Mouse (Mus musculus): ENCODE data around the gene Whrn.

Gene Whrn

GRCm38 (mm10) chr4:63408247-63408646 lies 87.5 kb downstream of the Whrn start:
- DNase-seq (ENCODE audit: low spot score in 2 of 2) = no peak

DNA sequence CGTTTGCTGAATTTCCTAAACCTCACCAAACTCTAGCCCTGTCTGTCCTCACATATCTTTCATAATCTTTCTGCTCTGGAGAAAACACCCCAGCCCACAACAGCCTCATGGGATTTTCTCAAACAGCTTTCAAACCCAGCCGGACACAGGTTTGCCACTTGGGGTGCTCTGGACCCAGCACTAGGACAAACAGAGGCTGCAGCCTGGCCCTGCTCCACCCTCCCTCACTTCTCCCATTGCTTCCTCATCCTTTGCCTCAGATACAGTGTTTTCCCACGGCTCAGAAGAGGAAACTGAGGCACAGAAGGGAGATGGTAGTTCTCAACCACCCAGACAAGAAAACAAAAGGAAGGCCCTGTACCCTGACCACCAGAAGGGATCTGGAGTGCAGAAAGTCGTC lies 90.1 kb downstream of the Whrn start:
- no peak for DNase-seq (ENCODE audit: low spot score in 2 of 2)

DNA sequence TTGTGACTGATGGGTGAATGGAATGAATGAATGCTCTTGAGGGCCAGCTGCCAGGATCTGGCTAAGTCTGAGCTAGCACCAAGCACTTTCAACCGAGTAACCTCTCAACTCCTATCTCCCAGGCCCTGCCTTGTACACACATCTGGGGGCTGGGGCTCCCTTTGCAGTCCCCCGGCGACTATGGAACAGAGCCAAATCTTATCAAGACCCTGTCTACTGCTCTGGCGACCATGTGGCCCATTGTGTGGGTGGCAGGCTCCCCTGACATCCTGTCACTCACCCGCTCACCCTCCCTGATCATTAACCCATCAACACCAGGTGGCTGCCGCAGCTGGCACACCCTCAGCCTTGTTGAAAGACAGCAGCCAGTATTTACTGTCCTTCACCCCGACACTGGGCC lies 90.7 kb downstream of the Whrn start:
- no peak for DNase-seq (ENCODE audit: low spot score in 2 of 2)

DNA sequence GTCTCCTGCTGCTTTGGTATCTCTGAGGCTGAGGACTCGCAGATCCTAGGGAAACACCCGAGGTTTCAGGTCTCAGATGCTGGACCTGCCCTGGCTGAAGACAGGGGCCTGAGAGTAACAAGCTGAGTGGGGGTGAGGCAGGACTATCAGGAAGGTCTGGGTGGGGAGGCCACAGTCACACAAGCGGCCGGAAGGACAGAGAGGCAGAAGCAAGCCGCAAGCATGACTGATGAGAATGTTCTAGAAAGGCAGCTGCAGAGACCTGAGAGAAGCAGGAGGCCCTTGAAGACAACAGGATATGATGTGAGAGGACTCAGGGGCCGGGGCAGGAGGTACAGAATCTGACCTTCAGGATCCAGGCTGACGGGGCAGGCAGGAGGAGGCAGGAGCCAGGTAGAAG lies 91.6 kb downstream of the Whrn start:
- DNase-seq (ENCODE audit: low spot score in 2 of 2) = no peak

- DNase-seq (ENCODE audit: low spot score in 2 of 2) = peak in 1 of 2 experiments; percentile 64
Measured at GRCm38 (mm10) chr4:63403040-63403959, 92.5 kb downstream of the Whrn start, which contains the start of gene Akna. Gene Akna, minus strand, starts transcription at chr4:63403354.

- no peak for DNase-seq (ENCODE audit: low spot score in 2 of 2)
Measured at GRCm38 (mm10) chr4:63402558-63402957, 93.2 kb downstream of the Whrn start.

DNA sequence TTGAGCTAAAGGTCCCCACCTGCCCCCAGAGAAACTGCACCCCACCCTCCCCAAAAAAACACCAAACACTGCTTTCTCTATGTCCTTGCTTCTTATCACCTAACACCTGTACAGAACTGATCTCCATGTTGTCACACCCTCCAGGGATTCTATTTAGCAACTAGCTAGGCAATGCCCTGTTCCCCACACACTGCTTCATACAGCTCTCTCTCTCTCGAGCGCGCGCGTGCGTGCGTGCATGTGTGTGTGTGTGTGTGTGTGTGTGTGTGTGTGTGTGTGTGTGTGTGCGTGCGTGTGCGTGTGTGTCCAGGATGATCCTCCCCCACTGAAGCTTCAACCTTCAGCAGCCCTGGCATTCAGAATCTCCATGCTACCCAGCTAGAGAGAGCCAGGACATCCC lies 93.7 kb downstream of the Whrn start:
- no peak for DNase-seq (ENCODE audit: low spot score in 2 of 2)

DNA sequence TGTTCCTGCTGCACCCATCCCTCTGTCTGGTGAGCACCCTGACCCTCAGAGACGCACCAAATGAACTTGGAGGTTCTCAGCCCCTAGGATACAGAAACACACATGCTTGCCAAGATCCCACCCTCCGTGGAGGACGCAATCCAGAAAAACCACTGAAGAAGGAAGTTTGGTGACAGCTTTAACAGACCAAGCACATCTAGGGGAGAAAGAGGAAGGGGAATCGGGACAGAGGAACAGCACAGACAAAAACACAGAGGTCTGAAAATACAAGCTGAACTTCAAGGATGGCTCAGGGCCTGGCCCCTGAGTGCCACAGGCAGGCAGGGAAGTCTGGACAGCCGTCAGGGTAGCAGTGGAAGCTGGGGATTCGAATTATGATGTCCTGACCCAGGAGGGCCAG lies 94.2 kb downstream of the Whrn start:
- DNase-seq (ENCODE audit: low spot score in 2 of 2) = no peak

GRCm38 (mm10) chr4:63400541-63401306 lies 95.1 kb downstream of the Whrn start:
- no peak for DNase-seq (ENCODE audit: low spot score in 2 of 2)

DNA sequence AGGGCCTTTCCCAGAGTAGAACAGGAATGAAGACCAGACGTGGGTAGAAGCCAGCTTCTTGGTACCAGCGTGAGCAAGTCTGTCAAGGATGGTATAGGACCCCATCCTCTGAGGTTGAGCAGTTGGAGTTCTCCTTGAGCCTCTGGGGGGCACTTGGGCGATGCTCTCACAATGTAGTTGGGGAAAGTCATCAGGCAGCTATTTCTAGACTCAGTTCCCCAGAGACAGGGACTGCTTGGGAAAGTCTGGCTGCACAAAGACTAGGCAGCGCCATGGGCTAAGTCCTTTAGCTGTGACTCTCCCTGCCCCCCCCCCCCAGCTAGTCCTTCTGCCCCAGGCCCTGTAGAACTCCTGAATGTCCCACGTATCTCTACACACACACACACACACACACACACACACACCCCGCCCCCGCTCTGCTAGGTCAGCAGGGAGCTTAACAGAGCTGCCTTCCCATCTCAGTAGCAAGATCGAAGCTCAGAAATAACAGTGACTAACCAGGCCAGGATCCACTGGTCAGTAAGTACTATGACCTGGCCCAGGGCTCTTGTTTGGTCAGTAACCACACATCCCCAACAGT lies 96.0 kb downstream of the Whrn start:
- DNase-seq (ENCODE audit: low spot score in 2 of 2) = no peak

GRCm38 (mm10) chr4:63398854-63399609 lies 96.8 kb downstream of the Whrn start:
- peak in 1 of 2 experiments; percentile 19 for DNase-seq (ENCODE audit: low spot score in 2 of 2)

GRCm38 (mm10) chr4:63397981-63398537 lies 97.7 kb downstream of the Whrn start:
- no peak for DNase-seq (ENCODE audit: low spot score in 2 of 2)

GRCm38 (mm10) chr4:63391322-63391721 lies 104.5 kb downstream of the Whrn start:
- DNase-seq (ENCODE audit: low spot score in 2 of 2) = no peak

DNA sequence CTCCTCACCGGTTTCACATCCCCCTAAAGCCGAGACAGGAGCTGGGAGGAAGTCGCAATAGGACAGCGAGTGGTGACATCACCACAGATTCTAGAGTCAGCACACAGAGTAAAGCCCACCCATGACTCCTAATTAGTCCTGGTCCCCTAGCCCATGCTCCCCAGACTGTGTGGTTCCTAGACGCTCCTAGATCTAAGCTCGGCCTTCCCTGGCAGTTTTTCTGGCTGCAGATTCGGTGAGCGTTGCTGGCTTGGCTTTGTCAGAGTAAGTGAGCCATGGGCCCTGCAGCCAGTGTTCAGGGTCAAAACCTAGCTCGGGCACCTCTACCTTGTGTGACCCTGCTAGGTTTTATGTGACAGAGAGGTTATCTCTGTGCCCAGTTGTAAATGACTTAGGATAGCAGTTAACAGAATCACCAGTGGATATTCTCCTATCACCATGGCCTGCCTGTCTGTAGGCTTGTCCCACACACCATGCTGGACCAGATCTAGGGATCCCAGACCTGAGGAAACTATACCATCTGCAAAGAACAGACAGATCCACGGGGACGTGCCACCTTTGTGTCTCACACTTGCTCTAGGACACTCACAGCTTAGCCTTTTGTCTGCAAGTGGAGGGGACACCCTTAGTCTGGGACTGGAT lies 105.8 kb downstream of the Whrn start:
- no peak for DNase-seq (ENCODE audit: low spot score in 2 of 2)

GRCm38 (mm10) chr4:63389121-63389886 lies 106.5 kb downstream of the Whrn start:
- no peak for DNase-seq (ENCODE audit: low spot score in 2 of 2)

- DNase-seq (ENCODE audit: low spot score in 2 of 2) = no peak
Measured at GRCm38 (mm10) chr4:63388029-63388428, 107.8 kb downstream of the Whrn start.

DNA sequence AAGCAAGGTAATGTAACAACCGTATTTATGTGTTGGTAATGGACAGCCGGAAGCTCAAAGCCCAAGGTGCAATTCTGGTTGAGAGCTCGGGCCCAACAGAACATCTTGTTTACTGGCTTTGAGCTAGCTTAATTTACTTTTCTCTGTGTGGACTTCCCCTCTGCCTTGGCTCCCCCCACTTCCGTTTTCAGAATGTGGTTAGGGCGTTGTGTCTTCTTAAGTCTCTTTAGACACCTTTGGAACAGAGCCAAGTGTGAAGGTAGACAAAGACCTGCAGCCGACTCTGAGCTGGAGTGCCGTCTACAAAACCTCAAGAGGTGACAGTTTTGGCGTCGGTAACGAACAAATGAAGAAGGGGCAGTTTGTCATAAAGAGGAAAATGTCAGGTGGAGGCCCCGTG lies 110.0 kb downstream of the Whrn start:
- DNase-seq (ENCODE audit: low spot score in 2 of 2) = no peak

DNA sequence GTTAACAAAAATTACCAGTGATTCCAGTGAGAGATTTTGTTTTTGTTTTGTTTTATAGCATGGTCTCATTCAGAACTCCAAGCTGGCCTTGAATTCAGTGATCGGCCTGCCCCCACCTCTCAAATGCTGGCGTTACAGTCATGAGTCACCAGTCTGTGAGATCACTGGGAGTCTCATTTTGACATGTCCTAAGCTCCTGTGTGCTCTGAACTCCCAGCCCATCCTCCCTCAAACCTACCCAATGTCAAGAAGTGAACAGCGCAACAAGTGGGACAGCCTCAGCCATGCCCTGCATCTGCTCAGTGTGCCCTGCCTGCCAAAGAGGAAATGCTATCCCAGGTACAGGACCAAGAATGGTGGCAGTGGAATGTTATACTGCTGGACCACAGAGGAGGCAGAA lies 110.5 kb downstream of the Whrn start:
- DNase-seq (ENCODE audit: low spot score in 2 of 2) = no peak

DNA sequence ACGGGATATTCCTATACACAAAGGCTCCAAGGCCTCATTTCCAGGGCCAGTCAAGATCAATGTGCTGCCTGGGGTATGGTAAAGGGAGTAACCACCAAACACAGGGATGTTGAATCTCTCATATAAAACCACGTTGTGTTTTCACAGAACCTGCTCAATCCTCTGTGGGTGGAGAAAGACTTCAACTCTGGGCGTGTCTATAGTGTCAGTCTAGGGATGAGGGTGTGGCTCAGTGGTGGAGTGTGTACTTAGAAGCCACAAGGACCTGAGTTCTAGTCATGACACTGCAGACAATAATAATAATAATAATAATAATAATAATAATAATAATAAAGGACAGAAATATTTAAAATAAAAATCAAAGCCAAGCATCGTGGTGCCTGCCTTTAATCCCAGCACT lies 111.5 kb downstream of the Whrn start:
- DNase-seq (ENCODE audit: low spot score in 2 of 2) = no peak

GRCm38 (mm10) chr4:63383474-63383873 lies 112.3 kb downstream of the Whrn start:
- DNase-seq (ENCODE audit: low spot score in 2 of 2) = no peak
